ENCODE assay signal across 13 mouse cellular contexts in the genomic region with DNA sequence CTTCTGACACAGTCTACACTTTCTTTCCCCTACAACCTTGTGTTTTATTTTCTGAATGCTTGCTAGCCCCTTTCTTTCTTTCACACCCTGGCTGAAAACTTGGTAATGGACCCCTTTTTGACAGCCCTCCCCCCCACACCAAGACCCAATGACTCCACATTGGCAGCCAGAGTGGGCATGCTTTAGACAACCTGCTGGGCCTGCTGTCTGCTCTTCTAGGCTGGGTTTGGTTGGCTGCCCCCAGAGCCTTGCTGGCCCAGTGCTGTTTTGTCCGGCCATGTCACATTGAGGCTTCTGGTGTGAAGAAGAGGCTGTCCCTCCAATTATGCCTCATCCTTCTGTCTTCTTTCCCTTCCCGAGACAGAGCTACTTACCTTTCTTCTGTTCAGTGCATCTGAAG.
DNase-seq lines count a peak whose midpoint lies in the region.
"Had no signal": no experiment of that assay in that cellular context is flagged by ENCODE, and none has a peak within 500 bp of the region (broad histone marks: within the 10 kb centered on the region; RNA-seq: fewer than 3 reads in every experiment).

No protein-coding gene starts in this region.

- peak; percentile 73 to 75 for DNase-seq in cerebellum, postnatal 10 days
- no peak for DNase-seq in cerebellum, adult 9-11 months
- peak; percentile 40 to 51 for DNase-seq in cerebellum, postnatal 25 days
- DNase-seq in cerebellum, postnatal 4 days (ENCODE audit: low spot score in 2 of 2) = no peak
- peak; percentile 30 for DNase-seq in left cerebral cortex, postnatal 4 days
- DNase-seq in left cerebral cortex, postnatal 25 days (ENCODE audit: low spot score in 2 of 2) = no peak
- DNase-seq: adrenal gland, adult 8-10 months; adrenal gland, postnatal 14 days; adrenal gland, postnatal 36 days; B cell, adult 2 months; cerebellum, adult 11 months; cerebellum, adult 9-10 months; embryo, embryonic 11 days had no signal

- intact Hi-C loops in left cerebral cortex, postnatal 4 days (cut with DNase I) = no loop called here
- intact Hi-C loops in left cerebral cortex, postnatal 25 days (cut with DNase I) = no loop called here

Comparison
In these comparisons a context has a peak if more than half of its experiments do, and no peak if none do; other contexts are left out.
1. DNase-seq: peak in cerebellum, postnatal 10 days (2 of 2), cerebellum, postnatal 25 days (2 of 2) and left cerebral cortex, postnatal 4 days (single experiment); none in cerebellum, adult 9-11 months (single experiment), cerebellum, postnatal 4 days (0 of 2) and left cerebral cortex, postnatal 25 days (0 of 2).